Mouse (Mus musculus): ENCODE measurements around the gene Cep131.

Gene Cep131

GRCm38 (mm10) chr11:120052274-120052673, 34.4 kb downstream of the Cep131 start:
- DNase-seq (ENCODE audit: low spot score in 2 of 2) = no peak

DNA sequence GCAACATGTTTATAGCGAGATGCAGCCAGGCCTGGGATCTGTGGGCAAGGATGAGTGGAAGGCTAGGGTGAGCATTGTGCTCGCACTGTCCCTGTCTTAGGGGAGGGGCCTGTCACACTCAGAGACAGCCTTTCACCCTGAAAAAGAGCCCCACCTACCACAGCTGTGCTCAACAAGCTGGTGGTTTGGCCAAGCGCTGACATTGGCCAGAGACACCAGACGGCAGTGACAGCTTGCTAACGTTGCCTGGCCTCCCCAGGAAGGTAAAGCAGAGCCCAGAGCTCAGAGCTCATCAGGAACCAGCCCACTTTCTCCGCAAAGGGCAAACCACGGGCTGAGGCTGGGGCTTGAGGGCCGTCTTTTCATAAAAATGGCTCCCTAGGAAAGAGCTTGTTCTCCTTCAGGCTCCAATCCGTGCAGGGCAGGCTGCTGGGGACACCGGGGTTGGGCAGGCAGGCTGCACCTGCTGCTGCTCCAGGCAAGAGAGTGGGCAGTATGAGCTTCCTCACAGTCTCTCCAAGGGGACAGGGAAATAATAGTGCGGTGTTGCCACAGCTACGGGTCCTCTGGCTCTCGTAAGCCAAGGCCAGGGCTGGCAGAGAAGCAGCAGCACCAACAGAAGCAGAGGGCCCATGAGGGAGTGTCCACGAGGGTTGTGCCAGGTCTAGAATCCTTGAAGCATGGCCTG, 35.4 kb downstream of the Cep131 start:
- DNase-seq (ENCODE audit: low spot score in 2 of 2) = no peak

- DNase-seq (ENCODE audit: low spot score in 2 of 2) = no peak
Measured at GRCm38 (mm10) chr11:120049067-120049466, 37.6 kb downstream of the Cep131 start.

DNA sequence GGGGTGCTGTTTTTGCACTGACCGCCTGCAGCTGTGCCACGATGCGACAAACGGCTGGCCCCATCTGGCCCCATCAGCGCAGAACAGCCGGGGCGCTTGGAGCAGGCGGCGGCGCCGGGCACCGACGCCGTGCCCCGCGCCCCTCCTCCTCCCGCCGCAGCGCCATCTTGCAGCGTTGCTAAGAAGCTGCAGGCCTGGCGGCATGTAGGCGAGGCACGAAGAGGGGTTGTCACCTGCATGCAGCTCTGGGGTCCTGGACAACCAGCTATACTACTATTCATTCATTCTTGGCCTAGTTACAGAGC, 38.4 kb downstream of the Cep131 start:
- DNase-seq (ENCODE audit: low spot score in 2 of 2) = no peak

GRCm38 (mm10) chr11:120047531-120048251, 38.9 kb downstream of the Cep131 start:
- DNase-seq (ENCODE audit: low spot score in 2 of 2) = no peak

GRCm38 (mm10) chr11:120046553-120047191, 40.0 kb downstream of the Cep131 start, which contains the start of gene Aatk:
Gene Aatk, minus strand, starts transcription at chr11:120047167.
- DNase-seq (ENCODE audit: low spot score in 2 of 2) = no peak

DNA sequence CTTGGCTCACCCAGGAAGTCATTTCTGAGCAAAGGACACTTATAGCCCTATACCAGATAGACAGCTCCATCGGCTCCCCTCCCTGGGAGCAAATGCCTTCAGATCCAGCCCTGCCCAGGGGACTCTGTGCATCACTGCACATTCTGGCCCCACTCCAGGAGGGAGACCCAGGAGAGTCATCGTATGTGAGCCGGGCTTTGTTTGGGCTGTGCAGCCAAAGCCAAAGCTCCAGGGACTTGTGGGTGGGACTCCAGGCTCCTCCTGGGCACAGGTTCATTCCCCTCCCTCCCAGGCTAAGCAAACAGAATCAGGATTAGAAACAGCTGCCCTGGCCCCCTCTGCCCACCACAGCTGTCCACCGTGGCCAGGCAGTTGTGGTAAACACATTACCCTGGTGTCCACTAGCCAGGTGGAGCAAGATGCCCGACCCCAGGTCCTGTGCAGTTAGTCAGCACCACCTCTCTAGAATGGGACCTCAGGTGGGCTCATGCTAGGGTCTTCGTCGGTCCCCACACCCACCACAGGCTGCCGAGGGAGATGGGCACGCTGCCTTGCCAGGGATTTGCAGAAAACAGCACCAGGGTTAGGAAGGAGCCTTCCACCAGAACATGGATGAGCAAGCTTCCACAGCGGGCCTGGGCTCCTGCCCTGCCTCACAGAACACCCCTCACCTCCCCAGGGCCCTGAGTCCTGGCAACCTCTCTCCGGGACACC, 40.6 kb downstream of the Cep131 start:
- DNase-seq (ENCODE audit: low spot score in 2 of 2) = no peak

- DNase-seq (ENCODE audit: low spot score in 2 of 2) = no peak
Measured at GRCm38 (mm10) chr11:120045341-120045740, 41.3 kb downstream of the Cep131 start.

GRCm38 (mm10) chr11:120042141-120042838, 44.3 kb downstream of the Cep131 start:
- no peak for DNase-seq (ENCODE audit: low spot score in 2 of 2)

DNA sequence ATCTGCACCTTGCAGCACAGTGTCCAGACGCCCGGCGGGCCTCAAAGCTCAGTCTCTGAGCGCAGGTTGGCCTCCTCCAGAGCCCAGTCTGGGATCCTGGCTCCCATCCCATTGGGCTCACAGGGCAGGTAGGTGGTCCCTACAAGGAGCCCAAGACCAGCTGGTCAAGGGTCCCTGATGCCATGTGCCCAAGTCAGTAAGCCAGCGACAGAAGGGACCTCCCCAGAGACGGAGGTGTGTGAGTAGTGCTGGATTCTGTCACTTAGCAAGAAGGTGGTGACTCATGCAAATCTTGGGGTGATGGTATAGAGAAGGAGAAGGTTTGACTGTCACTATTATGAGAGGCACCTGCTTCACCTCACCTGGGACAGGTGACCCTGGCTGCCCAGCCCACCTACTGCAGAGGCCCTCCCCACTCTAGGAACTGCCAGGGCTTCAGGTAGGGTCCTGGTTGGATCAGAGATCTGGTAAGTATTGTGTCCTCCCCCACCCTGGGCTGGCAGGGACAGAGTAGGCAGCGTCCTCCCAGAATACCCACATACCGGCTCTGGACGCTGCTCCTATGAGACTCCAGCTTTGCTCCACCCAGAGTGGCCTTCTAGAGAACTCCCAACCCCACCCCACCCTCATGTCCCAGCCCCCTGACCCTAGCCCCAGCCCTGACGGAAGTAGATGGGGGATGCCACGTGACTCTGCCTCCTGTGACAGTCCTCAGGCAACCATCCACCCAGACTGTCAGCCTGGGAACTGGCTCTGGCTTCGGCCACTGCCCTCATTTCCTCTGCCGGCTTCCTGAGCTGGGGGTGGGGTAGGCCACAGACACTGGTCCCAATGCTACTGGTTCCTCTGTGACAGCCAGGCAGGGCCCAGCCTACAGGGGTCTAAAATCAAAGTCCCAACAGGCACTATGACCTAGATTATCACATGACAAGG, 45.2 kb downstream of the Cep131 start:
- no peak for DNase-seq (ENCODE audit: low spot score in 2 of 2)

GRCm38 (mm10) chr11:120040440-120040839, 46.2 kb downstream of the Cep131 start:
- DNase-seq (ENCODE audit: low spot score in 2 of 2) = no peak

DNA sequence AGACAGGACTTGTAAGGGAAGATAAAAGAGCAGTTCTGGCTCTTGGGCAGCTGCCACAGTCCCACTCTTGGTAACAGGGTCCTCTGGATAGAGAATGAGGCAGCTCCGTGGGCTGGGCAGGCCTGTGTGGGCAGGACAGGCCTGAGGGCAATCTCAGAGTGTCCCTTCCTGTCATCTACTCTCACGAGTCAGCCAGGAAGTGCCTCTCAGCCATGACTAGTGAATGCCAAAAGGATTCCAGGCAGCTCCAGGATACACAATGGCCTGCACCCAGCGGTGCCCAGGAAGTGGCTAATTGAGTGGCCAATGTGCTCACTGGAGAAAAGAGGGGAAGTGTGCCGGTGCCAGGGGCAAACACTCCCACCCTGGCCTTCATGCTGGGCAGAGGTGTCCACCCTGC, 47.0 kb downstream of the Cep131 start:
- DNase-seq (ENCODE audit: low spot score in 2 of 2) = no peak

DNA sequence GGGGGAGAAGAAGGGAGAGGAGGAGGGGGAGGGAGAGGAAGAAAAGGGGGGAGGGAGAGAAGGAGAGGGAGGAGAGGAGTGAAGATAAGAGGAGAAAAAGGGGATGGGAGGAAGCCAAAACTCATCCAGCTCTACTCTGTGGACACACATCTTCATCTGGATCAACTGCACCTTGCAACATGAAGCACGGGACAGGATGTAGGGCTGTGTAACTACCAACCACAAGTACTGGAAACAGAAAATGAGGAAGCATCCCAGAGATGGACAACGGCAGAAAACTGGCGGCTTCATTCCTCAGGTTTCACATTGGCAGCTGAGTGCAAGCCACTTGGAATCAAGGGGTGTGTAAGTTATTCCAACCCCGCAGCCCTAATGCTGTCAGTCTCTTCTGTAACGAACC, 51.9 kb downstream of the Cep131 start:
- DNase-seq (ENCODE audit: low spot score in 2 of 2) = no peak

- DNase-seq (ENCODE audit: low spot score in 2 of 2) = no peak
Measured at GRCm38 (mm10) chr11:120034306-120034705, 52.3 kb downstream of the Cep131 start.

DNA sequence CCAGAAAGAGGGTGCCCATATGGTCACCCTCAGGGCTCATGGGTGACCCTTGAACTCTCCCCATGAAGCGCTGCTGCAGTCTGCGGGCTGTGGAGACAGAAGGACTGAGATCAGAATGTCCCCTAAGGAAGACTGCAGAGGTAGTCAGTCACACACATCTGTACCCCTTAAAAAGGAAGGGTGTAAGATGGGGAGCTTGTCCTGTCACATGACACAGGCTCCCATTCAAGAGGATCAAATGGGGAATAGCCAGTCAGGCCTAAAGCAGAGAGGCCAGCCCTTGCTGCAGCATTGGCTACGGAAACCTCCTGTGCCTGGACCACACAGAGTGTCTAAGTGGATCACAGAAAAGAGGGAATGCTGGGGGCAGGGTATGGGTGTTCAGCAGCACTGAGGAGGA, 53.2 kb downstream of the Cep131 start:
- DNase-seq (ENCODE audit: low spot score in 2 of 2) = no peak

GRCm38 (mm10) chr11:120032052-120032451, 54.6 kb downstream of the Cep131 start:
- no peak for DNase-seq (ENCODE audit: low spot score in 2 of 2)

GRCm38 (mm10) chr11:120030145-120030901, 56.3 kb downstream of the Cep131 start:
- DNase-seq (ENCODE audit: low spot score in 2 of 2) = no peak

DNA sequence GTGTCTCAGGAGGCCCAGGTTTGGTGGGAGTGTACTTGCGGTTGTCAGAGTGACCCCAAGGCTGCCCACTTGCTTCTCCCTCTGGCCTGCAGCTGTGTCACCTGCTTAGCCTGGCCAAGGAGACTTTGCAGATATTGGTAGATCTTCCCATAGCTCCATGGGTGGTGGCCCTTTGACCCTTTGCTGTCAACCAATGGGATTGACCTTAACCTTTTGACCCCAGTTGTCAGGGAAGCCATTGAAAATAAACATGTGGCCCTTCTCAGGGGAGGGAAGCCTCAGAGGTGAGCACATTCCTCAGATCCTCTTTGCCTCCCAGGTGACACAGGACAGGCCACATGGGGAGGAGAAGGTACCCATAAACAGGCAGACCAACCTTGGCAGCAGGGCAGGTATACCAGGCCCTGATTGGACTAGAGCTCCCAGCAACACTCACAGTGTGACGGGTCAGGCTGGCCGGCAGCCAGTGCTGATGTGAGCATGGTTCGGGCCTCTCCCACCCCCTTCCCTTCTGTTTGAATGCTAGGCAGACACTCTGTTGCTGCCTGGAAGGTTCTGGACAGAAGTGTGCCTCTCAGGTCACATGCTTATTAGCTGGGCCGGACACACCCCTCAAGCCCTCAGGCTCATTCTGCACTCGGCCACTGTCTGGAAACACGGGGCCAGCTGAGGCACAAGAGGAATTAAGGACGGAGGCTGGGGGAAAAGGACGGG, 57.0 kb downstream of the Cep131 start:
- DNase-seq (ENCODE audit: low spot score in 2 of 2) = no peak
